Mouse (Mus musculus): ENCODE measurements around the gene Olfr1434.
"Not testable (repeated sequence)": the region's sequence is repeated elsewhere in the genome, so short reads cannot be mapped to it uniquely, and the experiment has no call there.

The Olfr1434 gene

DNA sequence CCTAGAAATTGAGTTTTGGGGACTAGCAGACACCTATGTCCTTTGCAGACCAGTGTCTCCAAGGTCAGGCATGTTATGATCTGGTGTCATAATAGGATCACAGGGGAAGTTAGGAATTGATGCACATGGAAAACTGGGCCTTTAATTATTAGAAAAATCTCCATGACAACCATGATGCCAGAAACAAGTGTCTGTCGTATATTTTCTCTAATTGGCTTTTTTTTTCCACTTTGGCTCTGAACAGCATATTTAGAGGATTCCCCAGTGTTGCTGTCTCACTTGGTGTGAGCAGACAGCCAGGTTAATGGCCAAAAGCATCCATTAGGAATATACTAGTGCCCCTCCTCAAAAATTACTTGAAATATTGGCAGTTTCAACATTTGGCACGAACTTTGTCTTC lies at the start of gene Olfr1434:
TSS of gene Olfr1434 (plus strand) at position 301 of the 400 bp plus-strand sequence.
- DNase-seq (ENCODE audit: low spot score in 2 of 2) = no peak

- DNase-seq (ENCODE audit: low spot score in 2 of 2) = not testable (repeated sequence)
These were observed 47.2 kb upstream of the Olfr1434 start, which contains the start of gene Olfr1432 for GRCm38 (mm10) chr19:12232496-12232895. Gene Olfr1432 (minus strand): TSS chr19:12232596.

GRCm38 (mm10) chr19:12241559-12241958 lies 38.1 kb upstream of the Olfr1434 start, which contains the start of gene Olfr262:
Gene Olfr262 (minus strand): TSS chr19:12241659.
- no peak for DNase-seq (ENCODE audit: low spot score in 2 of 2)

DNA sequence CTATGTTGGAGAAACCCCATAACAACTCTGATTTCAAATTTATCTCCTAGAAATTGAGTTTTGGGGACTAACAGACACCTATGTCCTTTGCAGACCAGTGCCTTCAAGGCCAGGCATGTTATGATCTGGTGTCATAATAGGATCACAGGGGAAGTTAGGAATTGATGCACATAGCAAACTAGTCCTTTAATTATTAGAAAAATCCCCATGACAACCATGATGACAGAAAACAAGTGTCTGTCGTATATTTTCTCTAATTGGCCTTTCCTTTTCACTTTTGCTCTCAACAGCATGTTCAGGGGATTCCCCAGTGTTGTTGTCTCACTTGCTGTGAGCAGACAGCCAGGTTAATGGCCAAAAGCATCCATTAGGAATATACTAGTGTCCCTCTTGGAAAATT lies 18.9 kb upstream of the Olfr1434 start, which contains the start of gene Olfr235:
TSS of gene Olfr235 (plus strand) at position 301 of the 400 bp plus-strand sequence.
- no peak for DNase-seq (ENCODE audit: low spot score in 2 of 2)

DNA sequence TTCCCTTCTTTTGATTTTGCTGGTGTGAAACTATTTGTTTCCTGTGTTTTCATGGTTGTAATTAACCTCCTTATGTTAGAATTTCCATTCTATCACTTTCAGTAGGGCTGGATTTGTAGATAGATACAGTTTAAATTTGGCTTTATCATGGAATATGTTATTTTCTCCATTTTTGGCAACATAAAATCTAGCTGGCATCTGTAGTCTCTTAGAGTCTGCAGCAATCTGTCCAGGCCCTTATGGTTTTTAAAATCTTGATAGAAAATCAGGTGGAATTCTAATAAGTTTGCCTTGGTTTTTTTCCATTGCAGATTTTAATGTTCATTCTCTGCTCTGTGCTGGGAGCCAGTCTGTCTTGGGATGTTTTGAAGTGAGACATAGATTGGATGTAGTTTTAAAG lies 13.3 kb downstream of the Olfr1434 start:
- no peak for DNase-seq (ENCODE audit: low spot score in 2 of 2)

DNA sequence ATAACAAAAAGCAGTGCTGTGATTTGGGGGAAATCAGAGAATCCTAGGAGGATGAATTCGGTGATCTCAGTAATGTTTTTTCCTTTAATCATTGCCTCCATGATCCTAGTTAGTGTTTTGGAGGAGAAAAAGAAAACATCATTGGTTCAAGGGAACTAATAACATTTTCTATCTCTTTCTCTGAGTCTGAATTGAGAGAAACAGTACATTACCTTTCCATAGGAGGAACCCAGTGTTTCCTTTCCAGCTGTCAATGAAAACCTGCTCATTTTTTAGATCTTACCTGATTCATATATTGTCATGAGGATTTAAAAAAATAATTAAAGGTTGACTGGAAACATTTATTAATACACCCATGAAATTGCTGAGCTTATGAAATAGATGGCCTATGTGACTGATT lies 19.4 kb downstream of the Olfr1434 start, which contains the start of gene Olfr1436:
TSS of gene Olfr1436 (minus strand) at position 101 of the 400 bp plus-strand sequence.
- not testable (repeated sequence) for DNase-seq (ENCODE audit: low spot score in 2 of 2)

GRCm38 (mm10) chr19:12325001-12325400 lies 45.3 kb downstream of the Olfr1434 start, which contains the start of gene Olfr1437:
Gene Olfr1437 (minus strand): TSS chr19:12325101.
- no peak for DNase-seq (ENCODE audit: low spot score in 2 of 2)

All from right cerebral cortex, postnatal 36 days (tissue).